Mouse (Mus musculus): ENCODE data around the gene Fam208b. TPM values are rescaled to one million over a fixed set of nuclear protein-coding genes. Genes with fewer than 3 reads are reported as not detected.
A peak's percentile ranks its signal among the peaks of the same experiment; 100 is the strongest.

The Fam208b gene
- 10 to 100 TPM; 23.9 to 24.8 TPM for total RNA-seq (2021)
- long read RNA-seq, partial matches to known transcripts, result 5 of 5 reads
- long read RNA-seq, other reads (novel, unspliced or antisense), result 0 of 5 reads

GRCm38 (mm10) chr13:3610795-3611438, at the start of gene Fam208b:
Gene Fam208b, minus strand, starts transcription at chr13:3611108.
- DNase-seq (ENCODE audit: low spot score in 2 of 2), result peak; percentile 98 to 99

GRCm38 (mm10) chr13:3659163-3660160, 48.6 kb upstream of the Fam208b start:
- DNase-seq (ENCODE audit: low spot score in 2 of 2), result peak in 1 of 2 experiments; percentile 13

GRCm38 (mm10) chr13:3654432-3654831, 43.5 kb upstream of the Fam208b start:
- DNase-seq (ENCODE audit: low spot score in 2 of 2), result peak in 1 of 2 experiments; percentile 14

- DNase-seq (ENCODE audit: low spot score in 2 of 2), result no peak
Observed at GRCm38 (mm10) chr13:3650569-3650968, 39.7 kb upstream of the Fam208b start.

GRCm38 (mm10) chr13:3646566-3646965, 35.7 kb upstream of the Fam208b start:
- no peak for DNase-seq (ENCODE audit: low spot score in 2 of 2)

- DNase-seq (ENCODE audit: low spot score in 2 of 2), result no peak
Observed at GRCm38 (mm10) chr13:3645919-3646318, 35.0 kb upstream of the Fam208b start.

- DNase-seq (ENCODE audit: low spot score in 2 of 2), result no peak
Observed at GRCm38 (mm10) chr13:3644871-3645270, 34.0 kb upstream of the Fam208b start.

- no peak for DNase-seq (ENCODE audit: low spot score in 2 of 2)
Observed at GRCm38 (mm10) chr13:3642538-3642937, 31.6 kb upstream of the Fam208b start.

- DNase-seq (ENCODE audit: low spot score in 2 of 2), result no peak
Observed at GRCm38 (mm10) chr13:3642049-3642448, 31.1 kb upstream of the Fam208b start.

- DNase-seq (ENCODE audit: low spot score in 2 of 2), result no peak
Observed at GRCm38 (mm10) chr13:3636797-3637196, 25.9 kb upstream of the Fam208b start.

- no peak for DNase-seq (ENCODE audit: low spot score in 2 of 2)
Observed at GRCm38 (mm10) chr13:3635076-3635475, 24.2 kb upstream of the Fam208b start.

- DNase-seq (ENCODE audit: low spot score in 2 of 2), result peak; percentile 81 to 88
Observed at GRCm38 (mm10) chr13:3633895-3634811, 23.2 kb upstream of the Fam208b start, which contains the start of gene Asb13. Gene Asb13, plus strand, starts transcription at chr13:3634032.

GRCm38 (mm10) chr13:3633131-3633530, 22.2 kb upstream of the Fam208b start:
- DNase-seq (ENCODE audit: low spot score in 2 of 2), result no peak

- DNase-seq (ENCODE audit: low spot score in 2 of 2), result no peak
Observed at GRCm38 (mm10) chr13:3632551-3632950, 21.6 kb upstream of the Fam208b start.

GRCm38 (mm10) chr13:3628102-3628501, 17.2 kb upstream of the Fam208b start:
- no peak for DNase-seq (ENCODE audit: low spot score in 2 of 2)

GRCm38 (mm10) chr13:3627139-3627538, 16.2 kb upstream of the Fam208b start:
- no peak for DNase-seq (ENCODE audit: low spot score in 2 of 2)

GRCm38 (mm10) chr13:3610118-3610794, 652 bp downstream of the Fam208b start:
- peak in 1 of 2 experiments; percentile 5 for DNase-seq (ENCODE audit: low spot score in 2 of 2)

GRCm38 (mm10) chr13:3609780-3610117, 1.2 kb downstream of the Fam208b start:
- DNase-seq (ENCODE audit: low spot score in 2 of 2), result no peak

GRCm38 (mm10) chr13:3596232-3596631, 14.7 kb downstream of the Fam208b start:
- DNase-seq (ENCODE audit: low spot score in 2 of 2), result no peak

- DNase-seq (ENCODE audit: low spot score in 2 of 2), result no peak
Observed at GRCm38 (mm10) chr13:3594311-3594710, 16.6 kb downstream of the Fam208b start.

Data from layer of hippocampus, adult 18-20 months (tissue).